Mouse (Mus musculus): Measurements from ENCODE around the gene Polr2a. TPM values are rescaled to one million over a fixed set of nuclear protein-coding genes. Genes with fewer than 3 reads are reported as not detected.

Gene Polr2a
- polyA plus RNA-seq, 1 experiment = 65.1 TPM

DNA sequence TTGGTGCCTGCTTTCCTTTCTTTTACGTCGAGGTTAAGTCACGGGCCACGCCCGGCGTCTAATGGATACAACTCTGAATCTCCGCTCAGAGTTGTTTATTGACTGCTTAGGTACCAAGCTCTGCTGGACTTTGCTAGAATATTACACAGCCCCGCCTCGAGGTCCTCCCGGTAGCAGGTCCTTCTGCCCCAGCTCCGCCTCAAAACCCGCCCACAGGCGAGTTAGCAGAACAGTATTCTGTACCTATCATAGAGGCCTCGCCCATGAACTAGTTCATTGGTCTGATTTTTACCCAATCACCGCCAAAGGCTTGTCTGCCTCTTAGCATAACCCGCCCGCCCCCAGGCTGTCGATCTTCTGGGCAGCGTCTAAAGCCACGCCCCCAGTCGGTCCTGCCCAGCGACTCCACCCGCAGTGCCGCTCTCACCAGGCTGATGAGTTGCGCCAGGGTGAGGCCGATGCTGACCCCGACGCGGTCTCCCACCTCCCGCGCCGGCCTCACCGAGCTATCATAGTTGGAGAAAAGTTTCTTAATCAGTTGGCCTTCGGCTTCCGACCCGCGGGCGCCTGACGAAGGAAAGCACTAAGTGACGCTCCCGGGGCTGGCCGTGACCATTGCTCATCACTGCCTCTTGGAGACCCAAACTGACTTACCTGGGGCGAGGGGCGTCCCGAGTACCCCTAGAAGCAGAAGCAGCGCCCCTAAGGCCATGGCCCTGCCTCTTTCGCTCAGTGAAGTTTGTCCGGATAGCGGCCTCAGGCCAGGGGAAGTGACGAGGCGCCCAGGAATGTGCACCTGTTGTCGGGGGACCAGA lies 36.9 kb upstream of the Polr2a start, which contains the start of gene Chrnb1:
Gene Chrnb1 (minus strand): TSS at position 776 of the 815 bp plus-strand sequence.
- no peak for TF ChIP-seq GATA1 (IDR thresholded peaks at IDR 0.05; ENCODE audit: low read length)

DNA sequence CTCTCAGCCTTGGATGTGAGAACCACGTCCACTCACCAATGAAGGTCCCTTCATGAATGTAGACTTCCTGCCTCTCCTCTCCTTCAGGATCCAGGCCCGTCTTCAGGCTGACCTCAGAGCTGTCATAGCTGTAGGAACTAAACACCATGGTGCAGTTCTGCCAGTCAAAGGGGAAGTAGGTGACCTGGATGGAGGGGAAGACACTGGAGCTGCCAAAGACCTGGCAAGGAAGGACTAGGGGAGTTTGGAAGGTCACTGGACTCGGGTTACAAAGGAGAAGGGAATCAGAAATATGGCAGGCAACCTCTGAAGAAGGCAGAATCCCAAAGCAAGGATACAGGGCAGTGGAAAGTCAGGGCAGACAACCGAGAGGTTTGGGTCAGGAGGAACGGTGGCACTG lies 35.0 kb upstream of the Polr2a start:
- no peak for TF ChIP-seq GATA1 (IDR thresholded peaks at IDR 0.05; ENCODE audit: low read length)

GRCm38 (mm10) chr11:69791420-69791819 lies 33.0 kb upstream of the Polr2a start:
- TF ChIP-seq GATA1 (IDR thresholded peaks at IDR 0.05; ENCODE audit: low read length) = no peak

- TF ChIP-seq GATA1 (IDR thresholded peaks at IDR 0.05; ENCODE audit: low read length) = no peak
Measured at GRCm38 (mm10) chr11:69789431-69789830, 31.0 kb upstream of the Polr2a start.

GRCm38 (mm10) chr11:69787306-69787705 lies 28.9 kb upstream of the Polr2a start:
- TF ChIP-seq GATA1 (IDR thresholded peaks at IDR 0.05; ENCODE audit: low read length) = no peak

DNA sequence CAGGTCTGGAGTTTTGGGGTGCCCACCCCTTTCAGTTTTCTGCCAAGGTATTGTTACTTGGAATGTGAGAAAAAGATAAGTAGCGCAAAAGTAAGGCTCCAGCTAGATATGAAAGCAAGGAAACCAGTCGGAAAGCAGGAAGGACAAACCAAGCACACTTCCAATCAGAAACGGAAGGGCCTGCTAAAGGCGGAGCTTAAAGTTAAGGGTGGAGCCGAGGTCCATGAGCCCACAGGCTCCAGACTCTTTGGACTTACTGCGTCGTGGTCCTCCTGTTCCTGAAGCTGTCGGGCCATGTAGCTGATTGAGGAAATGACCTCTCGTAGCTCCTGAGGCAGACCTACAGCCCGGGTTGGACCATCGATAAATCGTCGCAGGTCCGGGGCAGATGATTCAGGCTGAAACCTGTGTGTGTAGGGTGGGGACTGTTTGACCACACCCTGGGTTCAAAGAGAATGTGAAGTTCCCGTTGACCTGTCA lies 26.4 kb upstream of the Polr2a start:
- no peak for TF ChIP-seq GATA1 (IDR thresholded peaks at IDR 0.05; ENCODE audit: low read length)

DNA sequence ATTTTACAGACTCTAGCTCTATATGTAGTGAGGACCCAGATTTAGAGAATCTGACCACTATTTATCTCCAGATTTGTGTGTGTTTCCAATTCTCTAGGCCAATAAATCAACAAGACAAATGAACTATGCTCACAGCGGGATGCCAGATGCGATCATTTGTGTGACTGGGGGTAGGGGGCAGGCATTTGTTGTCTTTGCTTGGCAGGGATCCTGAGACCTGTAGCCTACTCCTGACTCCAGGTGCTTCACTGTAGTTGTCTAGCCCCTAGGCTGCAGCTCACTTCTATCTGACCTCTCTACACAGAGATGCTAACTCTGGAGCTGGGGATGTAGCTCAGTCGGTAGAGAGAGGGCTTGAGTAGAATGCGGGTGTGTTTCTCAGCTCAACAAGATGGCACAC lies 23.4 kb upstream of the Polr2a start:
- no peak for TF ChIP-seq GATA1 (IDR thresholded peaks at IDR 0.05; ENCODE audit: low read length)

DNA sequence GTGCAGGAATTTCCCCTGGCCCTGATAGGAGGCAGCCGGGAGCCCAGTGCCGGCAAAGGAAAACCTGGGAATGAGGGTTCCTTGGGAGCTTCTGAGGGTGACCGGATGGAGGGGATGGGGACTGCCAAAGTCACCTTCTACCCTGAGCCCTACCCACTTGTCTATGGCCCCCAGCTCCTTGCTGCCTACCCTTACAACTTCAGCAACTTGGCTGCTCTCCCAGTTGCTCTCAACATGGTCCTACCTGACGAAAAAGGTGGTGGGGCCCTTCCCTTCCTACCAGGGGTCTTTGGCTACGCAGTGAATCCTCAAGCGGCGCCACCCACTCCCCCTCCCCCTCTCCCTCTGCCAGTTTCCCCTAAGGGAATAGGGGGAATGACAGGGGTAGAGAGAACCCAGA lies 20.5 kb upstream of the Polr2a start:
- no peak for TF ChIP-seq GATA1 (IDR thresholded peaks at IDR 0.05; ENCODE audit: low read length)

DNA sequence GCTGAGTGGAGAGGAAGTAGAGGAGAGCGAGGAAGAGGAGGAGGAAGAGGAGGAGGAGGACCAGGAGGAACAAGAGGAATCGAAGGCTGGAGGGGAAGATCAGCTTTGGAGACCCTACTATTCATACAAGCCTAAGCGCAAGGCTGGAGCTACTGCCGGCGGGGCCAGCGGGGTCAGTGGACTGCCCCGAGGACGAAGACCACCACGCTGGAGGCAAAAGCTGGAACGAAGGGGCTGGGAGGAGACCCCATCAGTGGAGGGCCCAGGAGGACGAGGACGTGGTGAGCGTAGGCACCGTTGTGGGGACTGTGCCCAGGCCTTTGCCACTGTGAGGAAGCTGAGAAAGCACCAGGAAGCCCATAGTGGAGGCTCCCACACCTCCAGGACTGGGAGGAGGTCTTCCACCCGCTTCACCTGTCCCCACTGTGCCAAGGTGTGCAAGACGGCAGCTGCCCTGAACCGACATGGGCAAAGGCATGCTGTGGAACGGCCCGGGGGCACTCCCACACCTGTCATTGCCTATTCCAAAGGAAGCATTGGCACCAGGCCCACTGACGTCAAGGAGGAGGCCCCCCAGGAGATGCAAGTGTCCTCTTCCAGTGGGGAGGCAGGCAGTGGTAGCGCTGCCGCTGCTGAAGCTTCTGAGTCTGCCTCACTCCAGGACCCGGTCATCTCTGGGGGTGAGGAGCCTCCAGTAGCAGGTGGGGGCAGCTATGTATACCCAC lies 20.0 kb upstream of the Polr2a start:
- TF ChIP-seq GATA1 (IDR thresholded peaks at IDR 0.05; ENCODE audit: low read length) = no peak

- TF ChIP-seq GATA1 (IDR thresholded peaks at IDR 0.05; ENCODE audit: low read length) = no peak
Measured at GRCm38 (mm10) chr11:69777504-69778257, 19.2 kb upstream of the Polr2a start.

- TF ChIP-seq GATA1 (IDR thresholded peaks at IDR 0.05; ENCODE audit: low read length) = no peak
Measured at GRCm38 (mm10) chr11:69776488-69776887, 18.1 kb upstream of the Polr2a start.

- TF ChIP-seq GATA1 (IDR thresholded peaks at IDR 0.05; ENCODE audit: low read length) = no peak
Measured at GRCm38 (mm10) chr11:69775716-69776115, 17.3 kb upstream of the Polr2a start.

GRCm38 (mm10) chr11:69774961-69775360 lies 16.5 kb upstream of the Polr2a start:
- no peak for TF ChIP-seq GATA1 (IDR thresholded peaks at IDR 0.05; ENCODE audit: low read length)

- TF ChIP-seq GATA1 (IDR thresholded peaks at IDR 0.05; ENCODE audit: low read length) = no peak
Measured at GRCm38 (mm10) chr11:69767625-69767909, 9.1 kb upstream of the Polr2a start.

- TF ChIP-seq GATA1 (IDR thresholded peaks at IDR 0.05; ENCODE audit: low read length) = no peak
Measured at GRCm38 (mm10) chr11:69766872-69767624, 8.6 kb upstream of the Polr2a start.
